Mouse (Mus musculus) liver, embryonic 18 days (tissue): ENCODE measurements around the gene Olfr561. TPM values are rescaled to one million over a fixed set of nuclear protein-coding genes. Genes with fewer than 3 reads are reported as not detected.

Source experiments
- polyA plus RNA-seq: library from polyadenylated mRNA; depleted of rRNA; stranded (reverse); fragments of >200 nt; gene quantifications from 2 replicates; pipeline ENCODE4 v1.2.3, GENCODE M21; 2012; rRNA removed

Gene Olfr561
- polyA plus RNA-seq = 0.05 TPM in 1 of 2 replicates, not detected in the other

GRCm38 (mm10) chr7:102770921-102771320 lies at the start of gene Olfr561:
TSS of gene Olfr561 (plus strand) at chr7:102771221.

GRCm38 (mm10) chr7:102727391-102727790 lies 43.6 kb upstream of the Olfr561 start, which contains the start of gene Olfr559:
TSS of gene Olfr559 (minus strand) at chr7:102727491.

GRCm38 (mm10) chr7:102759266-102759665 lies 11.8 kb upstream of the Olfr561 start, which contains the start of the genes Olfr560 and Olfr78:
TSS of gene Olfr560 (minus strand) at chr7:102759366.
TSS of gene Olfr78 (minus strand) at chr7:102759471.

GRCm38 (mm10) chr7:102803180-102803579 lies 32.2 kb downstream of the Olfr561 start, which contains the start of gene Olfr564:
TSS of gene Olfr564 (plus strand) at chr7:102803480.

Other genes starting within 250 kb of the Olfr561 start
- not detected in 2 replicates for gene Olfr547, start 236.5 kb upstream of the Olfr561 start, polyA plus RNA-seq
- gene Olfr548-ps1, start 230.3 kb upstream of the Olfr561 start, polyA plus RNA-seq = not detected in 2 replicates
- gene Olfr549, start 221.4 kb upstream of the Olfr561 start, polyA plus RNA-seq = not detected in 2 replicates
- gene Trim21, start 205.7 kb upstream of the Olfr561 start, polyA plus RNA-seq = 6.6 and 7.2 TPM in 2 replicates
- gene Olfr550, start 199.8 kb upstream of the Olfr561 start, polyA plus RNA-seq = not detected in 2 replicates
- not detected in 2 replicates for gene Olfr551, start 179.3 kb upstream of the Olfr561 start, polyA plus RNA-seq
- gene Olfr552, start 173.5 kb upstream of the Olfr561 start, polyA plus RNA-seq = not detected in 2 replicates
- gene Olfr553, start 153.0 kb upstream of the Olfr561 start, polyA plus RNA-seq = not detected in 2 replicates
- gene Olfr554, start 132.8 kb upstream of the Olfr561 start, polyA plus RNA-seq = not detected in 2 replicates
- not detected in 2 replicates for gene Olfr555, start 112.4 kb upstream of the Olfr561 start, polyA plus RNA-seq
- not detected in 2 replicates for gene Olfr556, start 106.3 kb upstream of the Olfr561 start, polyA plus RNA-seq
- gene Trim68, start 83.9 kb upstream of the Olfr561 start, polyA plus RNA-seq = 3.2 and 3.4 TPM in 2 replicates
- not detected in 2 replicates for gene Olfr557, start 75.3 kb upstream of the Olfr561 start, polyA plus RNA-seq
- gene Olfr558, start 69.0 kb upstream of the Olfr561 start, polyA plus RNA-seq = 0.02 TPM in 2 replicates
- gene Olfr33, start 52.2 kb upstream of the Olfr561 start, polyA plus RNA-seq = not detected in 2 replicates
- gene Olfr559, start 43.7 kb upstream of the Olfr561 start, polyA plus RNA-seq = not detected in 2 replicates
- gene Olfr560, start 11.9 kb upstream of the Olfr561 start, polyA plus RNA-seq = not detected in 2 replicates
- 0.24 and 0.48 TPM in 2 replicates for gene Olfr78, start 11.8 kb upstream of the Olfr561 start, polyA plus RNA-seq
- not detected in 2 replicates for gene Olfr564, start 32.3 kb downstream of the Olfr561 start, polyA plus RNA-seq
- gene Olfr566, start 87.5 kb downstream of the Olfr561 start, polyA plus RNA-seq = not detected in 2 replicates
- not detected in 2 replicates for gene Olfr568, start 105.9 kb downstream of the Olfr561 start, polyA plus RNA-seq
- not detected in 2 replicates for gene Olfr569, start 119.7 kb downstream of the Olfr561 start, polyA plus RNA-seq
- gene Olfr570, start 123.4 kb downstream of the Olfr561 start, polyA plus RNA-seq = not detected in 2 replicates
- not detected in 2 replicates for gene Olfr571, start 146.3 kb downstream of the Olfr561 start, polyA plus RNA-seq
- gene Olfr572, start 153.2 kb downstream of the Olfr561 start, polyA plus RNA-seq = not detected in 2 replicates
- gene Olfr573-ps1, start 171.4 kb downstream of the Olfr561 start, polyA plus RNA-seq = not detected in 2 replicates
- gene Olfr574, start 177.2 kb downstream of the Olfr561 start, polyA plus RNA-seq = not detected in 2 replicates
- gene Olfr575, start 187.6 kb downstream of the Olfr561 start, polyA plus RNA-seq = not detected in 2 replicates
- gene Olfr576, start 191.4 kb downstream of the Olfr561 start, polyA plus RNA-seq = not detected in 2 replicates
- not detected in 2 replicates for gene Olfr577, start 204.7 kb downstream of the Olfr561 start, polyA plus RNA-seq
- gene Olfr578, start 218.1 kb downstream of the Olfr561 start, polyA plus RNA-seq = not detected in 2 replicates